Mouse (Mus musculus): Measurements from ENCODE around the gene Kcnj9. TPM values are rescaled to one million over a fixed set of nuclear protein-coding genes. Genes with fewer than 3 reads are reported as not detected.

The Kcnj9 gene
- total RNA-seq (2021) = not detected
- long read RNA-seq, experiment 1 = 0 reads
- long read RNA-seq, experiment 2 = 0 reads

DNA sequence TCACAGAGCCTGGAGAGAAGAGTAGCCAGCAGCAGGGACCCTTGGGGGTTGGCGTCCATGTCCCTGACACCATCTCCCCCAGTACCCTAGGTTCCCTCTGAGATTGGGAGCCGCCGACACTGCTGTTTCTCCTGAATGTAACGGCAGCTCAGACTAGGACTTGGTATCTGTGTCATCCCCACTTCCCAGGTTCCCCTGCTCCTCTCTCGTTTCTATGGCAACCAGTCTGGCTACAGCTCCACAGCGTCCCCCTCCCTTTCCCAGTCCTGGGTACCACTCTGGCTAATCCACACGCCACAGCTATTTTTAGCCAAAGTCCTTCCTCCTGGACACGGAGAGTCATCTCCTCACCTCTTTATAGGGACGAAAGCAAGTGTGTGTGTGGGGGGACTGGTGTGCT, at the start of gene Kcnj9:
Gene Kcnj9, minus strand, starts transcription at position 188 of the 400 bp plus-strand sequence.
- DNase-seq (ENCODE audit: low spot score) = no peak

GRCm38 (mm10) chr1:172376758-172377458, 47.8 kb upstream of the Kcnj9 start:
- DNase-seq (ENCODE audit: low spot score) = no peak

GRCm38 (mm10) chr1:172376198-172376667, 47.1 kb upstream of the Kcnj9 start, which contains the start of gene Pigm:
Gene Pigm (plus strand): TSS chr1:172376546.
- DNase-seq (ENCODE audit: low spot score) = peak; percentile 98

DNA sequence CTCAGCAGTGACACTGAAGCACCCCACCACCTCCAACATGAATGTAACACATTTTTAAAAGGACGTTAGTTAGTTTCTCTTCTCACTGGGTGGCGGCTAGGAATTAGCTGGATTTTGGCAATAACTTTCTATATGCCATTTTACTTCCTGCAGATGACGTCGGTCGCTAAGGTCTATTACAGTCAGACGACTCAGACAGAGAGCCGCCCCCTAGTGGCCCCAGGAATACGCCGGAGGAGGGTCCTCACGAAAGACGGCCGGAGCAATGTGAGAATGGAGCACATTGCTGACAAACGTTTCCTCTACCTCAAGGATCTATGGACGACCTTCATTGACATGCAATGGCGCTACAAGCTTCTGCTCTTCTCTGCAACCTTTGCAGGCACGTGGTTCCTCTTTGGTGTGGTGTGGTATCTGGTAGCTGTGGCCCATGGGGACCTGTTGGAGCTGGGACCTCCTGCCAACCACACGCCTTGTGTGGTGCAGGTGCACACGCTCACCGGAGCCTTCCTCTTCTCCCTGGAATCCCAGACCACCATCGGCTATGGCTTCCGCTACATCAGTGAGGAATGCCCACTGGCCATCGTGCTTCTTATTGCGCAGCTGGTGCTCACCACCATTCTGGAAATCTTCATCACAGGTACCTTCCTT, 39.8 kb upstream of the Kcnj9 start:
- peak; percentile 11 for DNase-seq (ENCODE audit: low spot score)

DNA sequence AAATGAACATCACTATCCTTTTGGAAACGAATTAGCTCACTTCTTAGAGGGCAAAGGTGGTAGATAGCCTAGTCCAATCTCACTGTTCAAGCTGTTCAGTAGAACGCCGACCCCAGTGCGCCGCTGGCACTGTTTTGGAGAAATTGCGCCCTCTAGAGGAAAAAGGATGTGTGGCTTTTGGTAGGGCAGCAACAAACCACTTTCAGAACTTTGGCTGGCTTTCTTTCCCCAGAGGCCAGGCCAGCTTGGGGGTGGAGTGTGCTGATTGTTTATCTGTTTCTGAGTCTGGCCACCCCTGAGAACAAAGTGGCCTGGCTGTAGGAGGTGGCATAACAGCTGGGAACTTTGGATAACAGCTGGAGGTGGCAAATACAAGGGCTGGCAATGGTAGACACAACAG, 35.6 kb upstream of the Kcnj9 start:
- peak; percentile 21 for DNase-seq (ENCODE audit: low spot score)

- DNase-seq (ENCODE audit: low spot score) = no peak
Observed at GRCm38 (mm10) chr1:172358341-172358740, 29.2 kb upstream of the Kcnj9 start.

GRCm38 (mm10) chr1:172357550-172357949, 28.4 kb upstream of the Kcnj9 start:
- peak; percentile 63 for DNase-seq (ENCODE audit: low spot score)

DNA sequence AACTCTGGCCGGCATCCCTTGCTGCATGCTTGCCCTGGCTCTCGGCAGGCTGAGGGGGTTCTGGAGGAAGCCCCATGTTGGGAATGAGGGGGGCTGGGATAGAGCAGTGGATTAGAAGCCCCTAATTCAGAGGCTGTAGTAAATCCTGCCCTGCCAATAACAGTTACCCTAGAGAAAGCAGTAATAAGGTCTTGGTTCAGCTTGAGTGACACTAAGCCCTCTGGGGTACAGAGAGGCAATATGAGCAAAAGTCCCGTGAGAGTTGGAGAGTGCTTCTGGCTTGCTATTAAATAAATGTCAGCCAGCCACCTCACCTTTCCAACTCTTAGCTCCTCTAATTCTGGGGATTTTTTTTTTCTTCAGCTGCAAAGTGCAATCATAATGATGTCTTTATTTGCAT, 26.2 kb upstream of the Kcnj9 start:
- DNase-seq (ENCODE audit: low spot score) = no peak

DNA sequence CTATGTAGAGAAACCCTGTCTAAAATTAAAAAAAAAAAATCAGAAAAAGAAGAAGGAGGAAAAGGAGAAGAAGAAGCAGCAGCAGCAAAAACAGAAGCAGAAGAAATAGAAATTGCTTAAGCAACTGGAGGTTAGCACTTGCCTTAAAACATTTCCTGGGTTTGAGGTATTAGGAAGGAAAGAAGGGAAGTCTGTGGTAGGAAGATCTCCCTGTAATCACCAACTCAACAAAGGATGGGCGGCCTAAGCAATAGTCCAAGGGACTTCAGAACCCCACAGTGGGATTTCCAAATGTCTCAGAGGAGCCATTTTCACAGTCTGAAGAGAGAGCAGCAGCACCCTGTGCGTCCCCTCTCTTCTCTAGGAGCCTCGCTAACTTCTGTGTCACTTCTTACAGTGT, 23.3 kb upstream of the Kcnj9 start:
- no peak for DNase-seq (ENCODE audit: low spot score)

DNA sequence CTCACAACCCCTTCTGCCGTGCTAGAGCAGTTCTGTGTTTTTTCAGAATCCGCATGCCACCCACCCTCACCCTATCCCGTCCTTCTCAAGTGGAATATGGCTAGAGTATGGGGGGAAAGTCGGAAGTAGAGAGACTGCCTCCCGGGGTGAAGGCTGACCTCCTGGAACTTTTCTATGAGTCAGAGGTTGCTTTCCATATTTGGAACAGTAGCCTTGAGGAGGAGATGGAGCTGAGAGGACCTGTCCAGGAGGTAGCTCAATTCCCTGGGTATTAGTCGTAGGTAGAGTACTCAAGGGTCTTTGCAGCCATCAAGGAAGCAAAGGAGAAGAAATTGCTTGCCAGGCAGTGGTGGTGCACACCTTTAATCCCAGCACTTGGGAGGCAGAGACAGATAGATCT, 22.9 kb upstream of the Kcnj9 start:
- DNase-seq (ENCODE audit: low spot score) = no peak

- no peak for DNase-seq (ENCODE audit: low spot score)
Observed at GRCm38 (mm10) chr1:172349916-172350812, 21.0 kb upstream of the Kcnj9 start.

GRCm38 (mm10) chr1:172349504-172349903, 20.4 kb upstream of the Kcnj9 start:
- no peak for DNase-seq (ENCODE audit: low spot score)

- DNase-seq (ENCODE audit: low spot score) = no peak
Observed at GRCm38 (mm10) chr1:172347382-172347781, 18.3 kb upstream of the Kcnj9 start.

GRCm38 (mm10) chr1:172346707-172347106, 17.6 kb upstream of the Kcnj9 start:
- no peak for DNase-seq (ENCODE audit: low spot score)

DNA sequence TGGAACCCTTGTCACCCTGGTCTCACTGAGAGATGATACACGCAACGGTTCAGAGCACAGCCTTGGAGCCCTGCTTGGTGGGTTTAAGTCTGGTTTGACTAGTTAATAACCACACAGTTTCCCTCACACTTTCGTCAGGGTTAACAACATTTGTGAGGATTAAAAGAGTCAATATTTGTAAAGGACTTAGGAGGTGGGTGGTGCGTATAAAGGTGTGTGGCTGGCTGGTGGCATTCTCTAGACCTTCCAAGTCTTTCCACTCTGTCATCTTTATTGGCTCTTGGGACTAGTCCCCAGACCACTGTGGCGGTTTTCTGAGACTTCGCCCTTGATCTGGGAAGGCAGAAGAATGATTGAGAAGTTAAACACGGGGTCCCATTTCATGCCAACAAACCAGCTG, 15.7 kb upstream of the Kcnj9 start:
- no peak for DNase-seq (ENCODE audit: low spot score)

DNA sequence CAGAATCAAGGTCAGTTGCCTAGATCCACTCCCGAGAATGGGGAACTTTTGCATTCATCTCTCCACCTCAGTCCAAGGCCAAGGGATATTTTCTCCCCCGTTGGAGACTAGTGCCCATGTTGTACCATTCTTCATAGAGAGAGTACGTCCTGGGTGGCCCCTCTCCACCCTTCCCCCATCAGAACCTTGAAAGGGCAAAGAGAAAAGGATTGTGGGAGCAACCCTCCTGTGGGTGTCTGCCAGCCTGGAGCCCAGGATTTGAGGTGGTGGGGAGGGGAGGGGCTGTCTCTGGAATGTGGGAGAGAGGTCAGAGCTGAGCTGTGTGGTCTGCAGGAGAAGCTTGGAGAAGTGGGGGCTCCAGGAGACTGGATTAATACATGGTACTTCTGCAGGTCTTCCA, 14.8 kb upstream of the Kcnj9 start:
- no peak for DNase-seq (ENCODE audit: low spot score)

GRCm38 (mm10) chr1:172342729-172343128, 13.6 kb upstream of the Kcnj9 start:
- DNase-seq (ENCODE audit: low spot score) = no peak

DNA sequence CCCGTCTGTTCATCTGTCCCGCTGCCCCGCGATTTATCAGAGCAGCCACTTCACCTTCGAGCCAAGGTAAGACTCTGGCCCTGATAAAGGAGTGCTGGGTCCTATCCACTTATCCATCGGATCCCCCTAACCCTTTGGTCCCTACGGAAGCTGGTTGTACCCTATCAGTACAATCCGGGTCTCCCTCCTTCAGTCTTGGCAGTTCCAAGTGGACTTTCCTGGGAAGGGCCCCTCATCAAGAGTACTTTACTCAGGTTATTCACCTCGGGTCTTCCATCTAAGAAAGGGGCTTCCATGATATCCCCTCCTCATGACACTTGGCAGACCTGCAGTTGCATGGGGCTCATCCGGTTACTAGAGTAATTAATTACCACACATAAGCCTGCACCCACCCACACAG, 12.3 kb upstream of the Kcnj9 start:
- no peak for DNase-seq (ENCODE audit: low spot score)

DNA sequence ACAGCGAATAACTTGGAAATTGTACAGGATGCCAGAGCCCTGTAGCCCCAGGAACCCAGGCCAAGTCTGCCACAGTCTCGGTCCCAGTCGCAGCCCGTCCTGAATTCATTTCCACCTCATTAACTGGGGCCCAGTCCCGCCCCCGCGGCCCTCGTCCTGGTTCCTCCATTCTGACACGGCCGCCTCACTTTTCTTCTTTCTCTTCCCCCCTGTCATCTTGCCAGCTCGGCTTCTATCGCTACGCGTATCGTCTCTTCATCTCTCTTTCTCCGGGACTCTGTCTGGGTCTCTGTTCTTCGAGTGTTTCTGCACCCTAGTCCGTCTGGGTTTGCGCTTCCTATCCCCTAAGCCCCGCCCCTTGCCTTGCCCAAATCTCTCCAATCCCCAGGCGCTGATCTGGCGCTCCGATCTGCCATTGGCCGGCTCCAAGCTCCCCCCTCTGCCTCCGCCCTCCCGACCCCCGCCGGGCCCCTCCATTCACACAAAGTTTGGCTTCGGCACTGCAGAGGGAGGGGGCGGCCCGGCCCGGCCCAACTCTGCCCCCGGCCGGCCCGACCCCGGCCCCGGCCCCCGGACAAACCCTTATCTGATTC, 11.7 kb upstream of the Kcnj9 start, which contains the start of gene Kcnj10:
Gene Kcnj10, plus strand, starts transcription at position 482 of the 593 bp plus-strand sequence.
- DNase-seq (ENCODE audit: low spot score) = peak; percentile 59

DNA sequence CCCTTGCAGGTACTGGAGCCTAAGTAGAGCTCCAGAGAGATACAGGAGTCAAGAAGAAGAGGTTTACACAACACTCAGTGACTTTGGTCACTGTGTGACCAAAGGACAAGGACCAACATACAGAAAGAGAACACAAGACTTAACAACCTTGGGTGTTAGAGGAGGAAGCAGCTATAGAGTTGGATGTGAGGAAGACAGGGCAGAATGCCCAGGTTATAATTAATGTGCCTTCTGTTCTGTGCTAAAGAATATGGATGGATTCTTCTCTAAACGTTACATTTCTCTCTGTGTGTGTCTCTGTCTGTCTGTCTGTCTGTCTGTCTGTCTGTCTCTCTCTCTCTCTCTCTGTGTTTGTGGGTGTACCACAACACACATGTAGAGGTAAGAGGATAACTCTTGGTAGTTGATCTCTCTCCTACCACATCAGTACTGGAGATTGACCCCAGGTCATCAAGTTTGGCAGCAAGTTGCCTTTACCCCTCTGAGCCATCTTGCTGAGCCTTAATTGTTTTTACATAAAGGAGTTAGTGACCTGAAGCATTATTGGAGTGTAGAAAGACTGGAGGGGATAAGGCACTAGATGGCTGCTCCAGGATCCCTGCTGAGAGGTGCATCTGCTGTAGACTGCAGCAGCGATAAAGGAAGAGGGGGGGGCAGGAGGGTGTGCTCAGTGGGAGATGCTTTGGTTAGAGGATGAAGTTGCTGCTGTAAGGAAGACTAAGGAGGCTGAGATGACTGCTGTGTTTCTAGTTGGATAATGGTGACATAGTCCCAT, 8.5 kb upstream of the Kcnj9 start:
- no peak for DNase-seq (ENCODE audit: low spot score)

DNA sequence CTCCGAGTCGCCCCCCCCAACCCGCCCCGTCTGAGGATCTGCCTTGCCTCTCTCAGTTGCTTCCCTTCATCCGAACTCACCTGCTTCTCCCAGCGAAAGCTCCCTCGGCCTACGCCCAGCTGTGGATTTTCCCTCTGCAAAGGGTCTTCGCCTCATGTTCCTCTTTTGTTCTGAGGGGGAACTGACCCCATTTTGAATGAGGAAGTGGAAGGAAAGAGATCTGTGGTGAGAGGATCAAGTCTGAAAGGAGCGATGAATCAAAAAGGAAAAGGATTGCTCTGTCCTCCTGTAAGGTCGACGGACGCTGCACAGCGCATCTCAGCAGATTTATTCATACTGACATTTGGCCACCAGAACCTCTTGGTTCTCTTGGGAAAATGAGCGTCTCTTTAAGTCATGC, 6.7 kb upstream of the Kcnj9 start:
- no peak for DNase-seq (ENCODE audit: low spot score)

Measured in gastrocnemius, adult 18-20 months (tissue).